Mouse (Mus musculus): Measurements from ENCODE around the gene Col2a1. TPM values are rescaled to one million over a fixed set of nuclear protein-coding genes. Genes with fewer than 3 reads are reported as not detected.

The Col2a1 gene
- polyA plus RNA-seq, 1 experiment from 2014 or later = 61.9 TPM

DNA sequence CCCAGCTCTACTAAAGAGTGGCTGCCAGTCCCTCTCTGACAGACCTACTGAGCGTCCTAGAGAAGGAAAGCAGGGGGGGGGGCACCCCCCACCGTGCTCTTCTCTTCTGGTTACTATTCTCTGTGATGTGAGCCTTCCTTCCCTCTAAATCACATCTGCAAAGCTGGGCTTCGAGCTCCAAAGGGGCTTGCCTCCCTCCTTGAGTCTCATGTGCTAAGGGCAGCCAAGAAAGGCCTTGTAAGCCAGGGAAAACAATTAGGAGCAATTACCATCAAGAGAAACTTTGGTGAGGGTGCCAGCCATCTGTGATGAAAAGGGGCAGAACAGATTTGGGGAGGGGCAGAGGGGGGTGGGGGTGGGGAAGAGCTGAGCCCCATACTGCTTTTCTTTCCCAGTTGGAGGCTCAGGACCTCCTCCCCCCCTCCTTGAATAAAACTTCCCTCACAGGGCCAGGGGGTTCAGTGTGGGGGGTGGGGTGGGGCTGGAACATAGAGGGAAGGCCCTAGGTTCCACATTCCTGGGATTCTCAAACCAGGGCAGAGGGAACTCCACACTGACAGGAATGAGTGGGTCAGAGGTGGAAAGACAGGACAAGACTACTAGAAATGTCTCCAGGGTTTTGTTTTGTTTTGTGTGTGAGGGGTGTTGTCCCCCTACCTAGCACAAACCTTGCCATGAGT, 30.7 kb upstream of the Col2a1 start:
- Histone ChIP-seq H3K27me3 (ENCODE audit: control insufficient read depth, insufficient read depth, low read length) (no peaks in the 10 kb centered on the region), H3K4me3 (ENCODE audit: low read depth, low read length) (no peak overlapping the region), H3K4me1 (ENCODE audit: control insufficient read depth, insufficient read depth, low read length) (0 out of 2 replicates have a peak, but pooled peaks cover 6% of the 10 kb centered on the region), H3K27ac (ENCODE audit: low read depth, low read length) (no peak overlapping the region), H3K36me3 (ENCODE audit: control insufficient read depth, insufficient read depth, low read length) (peaks cover 17% of the 10 kb centered on the region), H3K9ac (ENCODE audit: low read depth, low read length) (no peak overlapping the region), H3K4me2 (no peak overlapping the region), H3K9me3 (replicated peaks; ENCODE audit: control insufficient read depth, low read length) (no peaks in the 10 kb centered on the region)
- no peak for ATAC-seq (replicated peaks; ENCODE audit: insufficient number of reproducible peaks, low FRiP score, low TSS enrichment)
- WGBS (ENCODE audit: insufficient replicate concordance) = 7% methylated on average over 3 of the region's 3 CpGs

DNA sequence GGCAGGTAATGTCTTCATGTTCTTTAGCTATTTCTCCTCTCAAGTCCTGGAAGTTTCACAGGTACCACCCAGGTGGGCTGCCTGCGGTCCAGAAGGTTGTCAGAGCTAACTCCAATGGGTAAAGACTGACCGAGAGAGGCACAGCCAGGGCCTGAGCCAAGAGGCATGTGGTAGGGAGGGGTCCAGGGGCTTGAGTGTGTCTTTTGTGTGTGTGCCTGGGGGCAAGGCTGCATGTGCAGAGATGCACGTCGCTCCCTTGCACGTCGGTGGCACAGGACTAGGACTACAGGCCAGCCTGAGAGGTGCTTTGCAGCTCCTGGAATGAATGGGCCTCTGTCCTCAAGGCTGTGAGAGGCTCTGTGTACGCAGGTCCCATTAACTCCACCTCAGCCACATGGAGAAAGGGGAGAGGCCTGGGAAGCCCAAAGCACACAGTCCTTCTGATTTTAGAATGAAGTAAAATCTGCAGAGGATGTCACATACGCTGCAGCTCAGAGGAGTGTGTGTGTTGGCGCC, 28.8 kb upstream of the Col2a1 start:
- 70% methylated on average over 9 of the region's 9 CpGs for WGBS (ENCODE audit: insufficient replicate concordance)
- Histone ChIP-seq H3K27me3 (ENCODE audit: control insufficient read depth, insufficient read depth, low read length) (no peaks in the 10 kb centered on the region), H3K4me3 (ENCODE audit: low read depth, low read length) (no peak overlapping the region), H3K36me3 (ENCODE audit: control insufficient read depth, insufficient read depth, low read length) (peaks cover 9% of the 10 kb centered on the region), H3K9me3 (replicated peaks; ENCODE audit: control insufficient read depth, low read length) (no peaks in the 10 kb centered on the region), H3K4me1 (ENCODE audit: control insufficient read depth, insufficient read depth, low read length) (peaks cover 11% of the 10 kb centered on the region), H3K9ac (ENCODE audit: low read depth, low read length) (no peak overlapping the region), H3K4me2 (no peak overlapping the region), H3K27ac (ENCODE audit: low read depth, low read length) (no peak overlapping the region)
- ATAC-seq (replicated peaks; ENCODE audit: insufficient number of reproducible peaks, low FRiP score, low TSS enrichment) = no peak

DNA sequence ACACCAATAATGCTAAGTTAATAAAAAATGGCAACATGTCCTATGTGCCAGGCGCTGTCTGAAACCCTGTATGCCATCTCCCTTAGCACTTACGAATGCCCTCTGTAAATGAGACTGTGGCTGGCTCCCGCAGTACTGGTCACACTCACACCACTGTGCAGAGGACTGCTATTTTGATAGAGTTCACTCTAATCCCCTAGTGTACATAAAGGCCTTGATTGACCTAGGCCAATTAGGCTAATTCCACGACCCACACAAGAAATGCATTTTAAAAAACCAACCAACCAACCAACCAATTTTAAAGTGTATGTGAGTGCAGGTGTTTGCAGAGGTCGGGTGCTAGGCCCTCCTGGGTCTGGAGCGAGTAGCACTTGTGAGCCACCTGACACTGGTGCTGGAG, 25.3 kb upstream of the Col2a1 start:
- no peak for ATAC-seq (replicated peaks; ENCODE audit: insufficient number of reproducible peaks, low FRiP score, low TSS enrichment)
- Histone ChIP-seq H3K27ac (ENCODE audit: low read depth, low read length) (no peak overlapping the region), H3K4me3 (ENCODE audit: low read depth, low read length) (no peak overlapping the region), H3K36me3 (ENCODE audit: control insufficient read depth, insufficient read depth, low read length) (no peaks in the 10 kb centered on the region), H3K4me1 (ENCODE audit: control insufficient read depth, insufficient read depth, low read length) (peaks cover 43% of the 10 kb centered on the region), H3K4me2 (no peak overlapping the region), H3K9me3 (replicated peaks; ENCODE audit: control insufficient read depth, low read length) (no peaks in the 10 kb centered on the region), H3K9ac (ENCODE audit: low read depth, low read length) (no peak overlapping the region), H3K27me3 (ENCODE audit: control insufficient read depth, insufficient read depth, low read length) (peaks cover under 1% of the 10 kb centered on the region; the same call in 1 of the 2 replicates)
- 78% methylated on average over 6 of the region's 6 CpGs for WGBS (ENCODE audit: insufficient replicate concordance)

DNA sequence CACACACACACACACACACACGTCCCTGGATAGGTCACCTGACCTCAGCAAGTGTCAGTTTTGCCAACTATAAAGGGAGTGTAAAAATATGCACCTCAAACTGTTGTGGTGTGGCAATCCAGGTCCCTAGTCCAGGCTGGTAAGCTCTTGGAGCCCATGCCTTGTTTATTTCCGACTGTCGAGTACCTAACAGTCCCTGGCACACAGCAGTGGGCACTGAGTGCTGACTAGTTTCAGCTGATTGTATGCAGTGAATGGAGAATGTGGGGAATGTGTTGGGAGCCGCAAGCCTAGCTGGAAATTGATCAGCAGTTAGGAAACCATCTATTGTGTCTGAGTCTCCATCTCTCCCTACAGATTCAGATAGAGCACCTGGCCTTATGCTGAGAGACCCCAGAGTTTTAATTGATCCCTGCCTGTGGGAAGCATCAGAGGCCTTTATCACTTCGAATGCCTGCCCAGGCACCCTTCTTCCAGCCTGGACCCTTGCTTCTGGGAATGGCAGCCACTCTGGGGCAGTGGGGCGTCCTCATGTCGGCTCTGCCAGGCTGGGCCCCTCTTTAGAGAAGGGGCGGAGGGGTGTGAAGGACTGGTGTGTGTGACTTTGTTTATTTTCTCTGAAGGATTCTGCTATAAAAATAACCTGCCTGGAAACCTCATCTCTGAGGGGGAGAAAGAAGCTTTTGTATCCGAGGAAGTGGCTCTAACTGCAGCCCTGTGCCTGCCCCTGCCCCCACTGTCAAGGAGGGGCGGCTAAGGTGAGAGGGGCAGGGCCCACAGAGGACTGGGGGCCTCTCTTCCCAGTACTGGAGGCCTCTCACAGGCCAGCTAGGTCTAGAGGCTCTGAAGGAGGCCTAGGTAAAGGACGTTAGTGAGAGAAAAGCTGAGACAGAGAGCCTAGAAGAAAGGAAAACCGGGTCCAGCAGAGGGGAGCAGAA, 22.7 kb upstream of the Col2a1 start:
- Histone ChIP-seq H3K9me3 (replicated peaks; ENCODE audit: control insufficient read depth, low read length) (no peaks in the 10 kb centered on the region), H3K4me3 (ENCODE audit: low read depth, low read length) (no peak overlapping the region), H3K4me1 (ENCODE audit: control insufficient read depth, insufficient read depth, low read length) (peaks cover 45% of the 10 kb centered on the region), H3K4me2 (peak overlapping the region; percentile 6), H3K27ac (ENCODE audit: low read depth, low read length) (peak overlapping the region; percentile 55; the same call in 1 of the 2 replicates), H3K9ac (ENCODE audit: low read depth, low read length) (peak overlapping the region; percentile 46), H3K36me3 (ENCODE audit: control insufficient read depth, insufficient read depth, low read length) (no peaks in the 10 kb centered on the region), H3K27me3 (ENCODE audit: control insufficient read depth, insufficient read depth, low read length) (peaks cover 3% of the 10 kb centered on the region; the same call in 1 of the 2 replicates)
- 20% methylated on average over 12 of the region's 12 CpGs for WGBS (ENCODE audit: insufficient replicate concordance)
- ATAC-seq (replicated peaks; ENCODE audit: insufficient number of reproducible peaks, low FRiP score, low TSS enrichment) = no peak

DNA sequence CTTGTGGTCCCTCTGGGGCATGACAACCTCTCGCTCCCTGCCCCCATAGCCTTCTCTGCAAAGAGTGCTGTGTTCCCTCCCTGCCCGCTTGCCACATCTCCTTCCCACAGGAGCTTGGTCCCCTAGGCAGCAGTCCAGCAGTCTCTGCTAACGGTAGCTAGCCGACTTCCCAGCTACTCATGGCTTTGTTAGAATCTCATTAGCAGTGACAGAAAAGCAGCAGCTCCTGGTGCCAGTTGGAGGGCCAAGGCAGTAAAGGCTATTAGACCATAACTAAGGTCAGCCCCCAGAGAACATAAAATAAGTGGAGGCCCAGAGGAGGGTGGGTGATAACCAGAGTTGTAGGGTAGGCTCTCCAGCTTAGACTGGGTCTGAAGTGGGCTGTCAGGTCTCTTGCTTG, 21.1 kb upstream of the Col2a1 start:
- no peak for ATAC-seq (replicated peaks; ENCODE audit: insufficient number of reproducible peaks, low FRiP score, low TSS enrichment)
- H3K9ac ChIP-seq (ENCODE audit: low read depth, low read length) = no peak overlapping the region
- H3K27ac ChIP-seq (ENCODE audit: low read depth, low read length) = peak overlapping the region; percentile 41; the same call in 1 of the 2 replicates

DNA sequence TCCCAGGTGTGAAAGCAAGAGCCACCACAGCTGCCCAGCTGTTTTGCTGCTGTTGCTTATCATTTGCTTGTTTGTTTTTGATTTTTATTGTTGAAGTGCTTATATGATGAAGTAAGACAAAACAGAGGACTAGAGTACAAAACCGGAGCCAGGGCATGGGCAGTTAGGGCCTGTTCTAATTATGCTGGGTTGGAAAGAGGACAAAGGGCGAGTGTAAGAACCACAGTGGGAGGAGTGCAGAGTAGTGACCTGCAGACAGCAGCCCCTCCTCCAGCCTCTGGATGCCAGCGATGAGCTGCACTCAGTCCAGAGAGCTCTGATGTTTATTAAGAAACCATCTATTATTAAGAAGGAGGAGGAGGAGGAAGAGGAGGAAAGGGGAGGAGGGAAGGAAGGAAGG, 18.6 kb upstream of the Col2a1 start:
- no peaks in the 10 kb centered on the region for H3K9me3 ChIP-seq (replicated peaks; ENCODE audit: control insufficient read depth, low read length)
- H3K4me1 ChIP-seq (ENCODE audit: control insufficient read depth, insufficient read depth, low read length) = peaks cover 35% of the 10 kb centered on the region
- 41% methylated on average over 3 of the region's 3 CpGs for WGBS (ENCODE audit: insufficient replicate concordance)
- no peak overlapping the region for H3K4me3 ChIP-seq (ENCODE audit: low read depth, low read length)
- H3K9ac ChIP-seq (ENCODE audit: low read depth, low read length) = no peak overlapping the region
- no peak overlapping the region for H3K27ac ChIP-seq (ENCODE audit: low read depth, low read length)
- peaks cover 3% of the 10 kb centered on the region; the same call in 1 of the 2 replicates for H3K27me3 ChIP-seq (ENCODE audit: control insufficient read depth, insufficient read depth, low read length)
- no peak for ATAC-seq (replicated peaks; ENCODE audit: insufficient number of reproducible peaks, low FRiP score, low TSS enrichment)
- H3K4me2 ChIP-seq = no peak overlapping the region
- no peaks in the 10 kb centered on the region for H3K36me3 ChIP-seq (ENCODE audit: control insufficient read depth, insufficient read depth, low read length)

More for the DNA sequence above, 21.1 kb upstream of the Col2a1 start:
- H3K4me2 ChIP-seq = no peak overlapping the region
- 38% methylated on average over 4 of the region's 4 CpGs for WGBS (ENCODE audit: insufficient replicate concordance)
- H3K36me3 ChIP-seq (ENCODE audit: control insufficient read depth, insufficient read depth, low read length) = no peaks in the 10 kb centered on the region
- peaks cover 41% of the 10 kb centered on the region for H3K4me1 ChIP-seq (ENCODE audit: control insufficient read depth, insufficient read depth, low read length)
- peaks cover 3% of the 10 kb centered on the region; the same call in 1 of the 2 replicates for H3K27me3 ChIP-seq (ENCODE audit: control insufficient read depth, insufficient read depth, low read length)
- no peaks in the 10 kb centered on the region for H3K9me3 ChIP-seq (replicated peaks; ENCODE audit: control insufficient read depth, low read length)
- no peak overlapping the region for H3K4me3 ChIP-seq (ENCODE audit: low read depth, low read length)

DNA sequence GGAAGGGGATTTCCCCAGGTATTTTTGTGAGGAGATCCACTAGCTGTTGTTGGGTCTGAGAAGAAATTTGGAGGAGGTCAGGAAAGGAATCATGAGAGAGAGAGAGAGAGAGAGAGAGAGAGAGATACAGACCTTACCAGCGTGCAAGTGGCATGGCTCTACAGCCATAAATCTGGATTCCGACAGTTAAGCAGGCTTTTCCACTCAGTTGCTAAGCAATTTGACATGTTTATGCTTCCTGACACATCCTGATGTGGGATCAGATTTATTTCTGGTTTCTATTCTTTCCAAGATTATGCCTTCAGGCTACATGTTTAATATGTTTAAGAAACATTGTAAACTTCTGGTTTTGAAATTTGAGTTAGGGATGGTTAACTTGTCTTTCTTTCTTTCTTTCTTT, 17.4 kb upstream of the Col2a1 start:
- ATAC-seq (replicated peaks; ENCODE audit: insufficient number of reproducible peaks, low FRiP score, low TSS enrichment) = no peak
- Histone ChIP-seq H3K4me3 (ENCODE audit: low read depth, low read length) (no peak overlapping the region), H3K4me1 (ENCODE audit: control insufficient read depth, insufficient read depth, low read length) (peaks cover 23% of the 10 kb centered on the region), H3K27me3 (ENCODE audit: control insufficient read depth, insufficient read depth, low read length) (peaks cover 3% of the 10 kb centered on the region; the same call in 1 of the 2 replicates), H3K27ac (ENCODE audit: low read depth, low read length) (no peak overlapping the region), H3K36me3 (ENCODE audit: control insufficient read depth, insufficient read depth, low read length) (no peaks in the 10 kb centered on the region), H3K9me3 (replicated peaks; ENCODE audit: control insufficient read depth, low read length) (no peaks in the 10 kb centered on the region), H3K9ac (ENCODE audit: low read depth, low read length) (no peak overlapping the region), H3K4me2 (no peak overlapping the region)
- WGBS (ENCODE audit: insufficient replicate concordance) = 61% methylated on average over 2 of the region's 2 CpGs

DNA sequence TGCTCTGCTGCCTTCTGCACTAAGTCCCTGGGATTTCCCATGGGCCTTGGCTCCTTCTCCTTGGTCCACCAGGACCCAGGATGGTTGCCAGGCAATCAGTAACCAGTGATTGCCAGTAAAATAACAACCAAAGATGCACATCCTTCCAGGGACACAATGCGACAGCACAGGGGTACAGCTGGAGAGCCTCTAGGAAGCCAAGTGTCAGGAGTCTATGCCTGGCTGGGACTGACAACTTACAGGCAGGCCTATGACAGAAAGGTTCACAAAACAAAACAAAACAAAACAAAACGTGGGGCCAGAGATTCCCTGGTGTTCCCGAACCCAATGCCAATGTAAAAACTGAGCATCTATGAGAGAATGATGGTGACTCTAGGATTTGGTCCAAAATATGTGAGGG, 14.6 kb upstream of the Col2a1 start:
- Histone ChIP-seq H3K9me3 (replicated peaks; ENCODE audit: control insufficient read depth, low read length) (no peaks in the 10 kb centered on the region), H3K27ac (ENCODE audit: low read depth, low read length) (no peak overlapping the region), H3K36me3 (ENCODE audit: control insufficient read depth, insufficient read depth, low read length) (no peaks in the 10 kb centered on the region), H3K4me2 (no peak overlapping the region), H3K9ac (ENCODE audit: low read depth, low read length) (no peak overlapping the region), H3K4me1 (ENCODE audit: control insufficient read depth, insufficient read depth, low read length) (no peaks in the 10 kb centered on the region), H3K4me3 (ENCODE audit: low read depth, low read length) (no peak overlapping the region), H3K27me3 (ENCODE audit: control insufficient read depth, insufficient read depth, low read length) (no peaks in the 10 kb centered on the region)
- WGBS (ENCODE audit: insufficient replicate concordance) = 50% methylated on average over 3 of the region's 3 CpGs
- ATAC-seq (replicated peaks; ENCODE audit: insufficient number of reproducible peaks, low FRiP score, low TSS enrichment) = no peak

Data from heart, embryonic 11.5 days (tissue).